Mouse (Mus musculus) limb, embryonic 14.5 days (tissue): ENCODE measurements around the gene Luzp1. TPM values are rescaled to one million over a fixed set of nuclear protein-coding genes. Genes with fewer than 3 reads are reported as not detected.
A peak's percentile ranks its signal among the peaks of the same experiment; 100 is the strongest.

ENCODE experiments used
- ATAC-seq: fragments of 200-750 bp; cut with Nextera tagmentation; 2 replicates; pipeline ENCODE4 v1.8.0; 2017; ENCODE audit warnings: low read depth, moderate number of reproducible peaks, moderate TSS enrichment; ENCODE audit not compliant: low FRiP score
- DNase-seq: peaks from one replicate; pipeline ENCODE4 v3.0.0-alpha.2; 2015; ENCODE audit warnings: low spot score
- H3K27ac ChIP-seq: fragments of 300-500 bp; sonication (generic); replicated peaks from 2 replicates; pipeline ENCODE4 v1.5.1; 2014; ENCODE audit warnings: low read depth, mild to moderate bottlenecking, low read length, moderate library complexity, mixed read lengths
- H3K27me3 ChIP-seq: fragments of 300-500 bp; sonication (generic); 2 replicates; pipeline ENCODE4 v1.6.1; 2014; ENCODE audit warnings: low read length, mixed read lengths; ENCODE audit not compliant: control insufficient read depth, insufficient read depth
- H3K36me3 ChIP-seq: fragments of 300-500 bp; sonication (generic); 2 replicates; pipeline ENCODE4 v1.6.1; 2014; ENCODE audit warnings: mild to moderate bottlenecking, low read length, moderate library complexity, mixed read lengths; ENCODE audit not compliant: control insufficient read depth, insufficient read depth
- H3K4me1 ChIP-seq: fragments of 300-500 bp; sonication (generic); 2 replicates; pipeline ENCODE4 v1.6.1; 2014; ENCODE audit warnings: antibody characterized with exemption, low read length, mixed read lengths; ENCODE audit not compliant: control insufficient read depth, insufficient read depth
- H3K4me2 ChIP-seq: fragments of 300-500 bp; sonication (generic); replicated peaks from 2 replicates; pipeline ENCODE4 v1.6.1; 2014; ENCODE audit warnings: low read depth, mild to moderate bottlenecking, low read length, moderate library complexity; ENCODE audit not compliant: severe bottlenecking
- H3K4me3 ChIP-seq: fragments of 300-500 bp; sonication (generic); replicated peaks from 2 replicates; pipeline ENCODE4 v1.5.1; 2014; ENCODE audit warnings: low read length
- H3K9ac ChIP-seq: fragments of 300-500 bp; sonication (generic); 2 replicates; pipeline ENCODE4 v1.6.1; 2014; ENCODE audit warnings: mild to moderate bottlenecking, low read depth, low read length, moderate library complexity; ENCODE audit not compliant: severe bottlenecking
- H3K9me3 ChIP-seq: fragments of 300-500 bp; sonication (generic); 2 replicates; pipeline ENCODE4 v1.6.1; 2016; ENCODE audit warnings: low read length; ENCODE audit not compliant: control insufficient read depth
- POLR2A ChIP-seq: fragments of 200-500 bp; IDR thresholded peaks from 2 replicates; pipeline ENCODE4 v1.8.0; 2012; ENCODE audit warnings: inconsistent platforms, mild to moderate bottlenecking, moderate library complexity, borderline replicate concordance; ENCODE audit not compliant: insufficient read depth, insufficient read length; ENCODE audit errors: extremely low read depth
- WGBS: fragments of 180-500 bp; shearing (Covaris S2); extraction: QIAGEN DNeasy Blood & Tissue Kit; methylation state at CpG from one replicate; pipeline ENCODE4 v1.1.7; 2014; 5-methylcytosine and 5-hydroxymethylcytosine counted together
- polyA plus RNA-seq, 2 experiments: library from polyadenylated mRNA; depleted of rRNA in 1 of 2; stranded (reverse) in 1 of 2; unstranded in 1 of 2; fragments of >200 nt; fragmentation: Nextera tagmentation in 1 of 2; extraction: Ambion mirVana in 1 of 2; gene quantifications; 2 replicates each; pipeline versions ENCODE4 v1.2.1 to v1.2.3; 2012 to 2014

The Luzp1 gene
- polyA plus RNA-seq, 2 experiments, result 21.8 to 112 TPM

DNA sequence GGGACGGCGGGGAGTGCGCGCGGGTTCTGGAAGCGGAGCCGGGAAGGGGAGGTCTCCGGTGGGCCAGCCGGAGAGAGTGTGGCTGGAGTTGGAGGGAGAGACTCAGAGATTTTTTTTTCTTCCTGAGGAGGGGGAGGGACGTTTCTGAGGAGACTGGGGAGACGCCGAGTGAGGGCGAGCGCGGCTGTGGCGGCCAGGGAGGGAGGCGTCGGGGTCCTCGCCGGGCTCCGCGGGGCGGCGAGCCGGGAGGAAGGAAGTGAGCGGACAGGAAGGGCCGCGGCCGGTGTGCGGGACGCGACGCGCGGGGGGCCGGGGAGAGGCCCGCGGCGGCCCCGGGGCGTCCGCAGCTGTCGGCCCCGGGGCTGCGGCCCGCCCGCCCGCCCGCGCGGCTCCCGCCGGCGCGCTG, 383 bp downstream of the Luzp1 start:
- Histone ChIP-seq H3K27ac (peak overlapping the region; percentile 93), H3K4me3 (peak overlapping the region; percentile 93), H3K4me2 (peak overlapping the region; percentile 63), H3K4me1 (peaks cover 23% of the 10 kb centered on the region), H3K9me3 (no peaks in the 10 kb centered on the region), H3K36me3 (no peaks in the 10 kb centered on the region), H3K9ac (peak overlapping the region; percentile 89), H3K27me3 (no peaks in the 10 kb centered on the region)
- no peak for TF ChIP-seq POLR2A
- peak; percentile 74 for DNase-seq
- WGBS, result 0% methylated on average over 15 of the region's 55 CpGs
- peak; percentile 92 for ATAC-seq

DNA sequence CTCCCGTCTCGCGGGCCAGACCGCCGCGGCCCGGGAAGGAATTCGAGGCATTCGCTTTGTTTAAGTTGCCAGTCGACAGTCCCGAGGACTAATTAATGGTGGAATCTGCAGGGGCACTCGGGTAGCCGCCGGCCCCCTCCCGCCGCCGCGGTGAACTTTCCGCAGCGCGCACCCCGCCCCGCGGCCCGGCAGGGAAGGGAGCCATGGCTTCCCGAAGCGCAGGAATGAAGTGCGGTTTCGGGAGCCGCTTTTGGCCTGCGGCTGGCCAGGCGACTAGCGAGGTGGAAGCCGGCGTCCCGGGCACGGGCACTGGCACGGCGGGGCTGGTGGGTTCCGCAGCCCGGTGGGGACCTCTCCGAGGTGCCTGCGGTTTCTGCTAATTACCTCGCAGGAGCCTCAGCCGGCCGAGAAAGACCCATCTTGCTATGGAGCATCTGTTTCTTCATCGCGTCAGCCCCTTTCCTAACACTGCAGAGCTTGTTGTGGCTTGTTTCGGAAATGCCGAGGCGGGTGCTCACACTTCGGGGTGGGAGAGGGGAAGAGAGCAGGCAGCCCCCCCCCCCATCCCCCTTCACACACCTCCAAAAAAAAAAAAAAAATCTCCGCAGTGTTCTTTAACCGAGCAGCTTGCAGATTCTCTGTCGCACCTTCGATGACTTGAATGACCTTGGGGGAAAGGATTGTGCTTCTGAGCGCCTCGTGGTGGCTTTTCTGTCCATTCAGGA, 948 bp downstream of the Luzp1 start:
- H3K9me3 ChIP-seq, result no peaks in the 10 kb centered on the region
- DNase-seq, result peak; percentile 41
- no peaks in the 10 kb centered on the region for H3K27me3 ChIP-seq
- under 1% methylated on average over 34 of the region's 58 CpGs for WGBS
- peak; percentile 42 for ATAC-seq
- peak overlapping the region; percentile 89 for H3K9ac ChIP-seq
- no peaks in the 10 kb centered on the region for H3K36me3 ChIP-seq
- H3K4me1 ChIP-seq, result peaks cover 23% of the 10 kb centered on the region
- TF ChIP-seq POLR2A, result no peak
- peak overlapping the region; percentile 63 for H3K4me2 ChIP-seq
- H3K27ac ChIP-seq, result peak overlapping the region; percentile 93
- peak overlapping the region; percentile 93 for H3K4me3 ChIP-seq

DNA sequence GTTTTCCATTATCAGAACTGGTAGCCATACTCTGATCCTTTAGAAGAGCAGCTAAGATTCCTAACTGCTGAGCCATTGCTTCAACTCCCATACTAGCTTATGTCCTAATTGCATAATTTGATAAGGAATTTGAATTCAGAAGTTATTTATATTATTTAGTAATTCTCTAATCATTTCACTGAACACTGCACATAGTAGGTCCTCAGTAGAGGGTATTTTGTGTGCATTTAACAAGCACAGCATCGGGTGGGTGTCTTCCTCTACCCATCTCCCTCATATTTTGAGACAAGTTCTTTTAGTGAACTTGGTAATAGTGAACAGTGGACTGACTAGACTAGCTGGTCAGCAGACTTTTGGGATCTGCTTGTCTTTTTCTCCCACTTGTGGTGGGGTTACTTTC, 7.1 kb downstream of the Luzp1 start:
- Histone ChIP-seq H3K27me3 (no peaks in the 10 kb centered on the region), H3K36me3 (no peaks in the 10 kb centered on the region), H3K9ac (no peak overlapping the region), H3K4me2 (no peak overlapping the region), H3K4me1 (peaks cover 3% of the 10 kb centered on the region; the same call in 1 of the 2 replicates), H3K4me3 (no peak overlapping the region), H3K9me3 (no peaks in the 10 kb centered on the region), H3K27ac (no peak overlapping the region)
- DNase-seq (no peak), ATAC-seq (no peak)
- 96% methylated on average over 1 of the region's 1 CpGs for WGBS
- no peak for TF ChIP-seq POLR2A

DNA sequence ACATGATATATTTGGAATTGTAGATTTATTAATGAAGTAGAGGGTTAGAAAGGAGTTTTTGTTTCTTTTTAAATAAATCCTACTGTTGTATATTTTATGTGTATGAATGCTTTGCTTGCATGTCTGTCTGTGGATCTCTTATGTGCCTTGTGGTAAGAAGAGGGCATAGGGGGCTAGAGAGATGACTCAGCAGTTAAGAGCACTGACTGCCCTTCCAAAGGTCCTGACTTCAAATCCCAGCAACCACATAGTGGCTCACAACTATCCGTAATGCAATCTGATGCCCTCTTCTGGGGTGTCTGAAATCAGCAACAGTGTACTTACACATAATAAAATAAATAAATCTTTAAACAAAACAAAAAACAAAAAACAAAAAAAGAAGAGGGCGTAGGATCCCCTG, 17.0 kb downstream of the Luzp1 start:
- no peak for ATAC-seq
- Histone ChIP-seq H3K27ac (no peak overlapping the region), H3K4me2 (no peak overlapping the region), H3K9me3 (no peaks in the 10 kb centered on the region), H3K9ac (no peak overlapping the region), H3K27me3 (no peaks in the 10 kb centered on the region), H3K4me3 (no peak overlapping the region), H3K4me1 (no peaks in the 10 kb centered on the region), H3K36me3 (no peaks in the 10 kb centered on the region)
- no peak for TF ChIP-seq POLR2A
- 81% methylated on average over 2 of the region's 2 CpGs for WGBS
- DNase-seq, result no peak

DNA sequence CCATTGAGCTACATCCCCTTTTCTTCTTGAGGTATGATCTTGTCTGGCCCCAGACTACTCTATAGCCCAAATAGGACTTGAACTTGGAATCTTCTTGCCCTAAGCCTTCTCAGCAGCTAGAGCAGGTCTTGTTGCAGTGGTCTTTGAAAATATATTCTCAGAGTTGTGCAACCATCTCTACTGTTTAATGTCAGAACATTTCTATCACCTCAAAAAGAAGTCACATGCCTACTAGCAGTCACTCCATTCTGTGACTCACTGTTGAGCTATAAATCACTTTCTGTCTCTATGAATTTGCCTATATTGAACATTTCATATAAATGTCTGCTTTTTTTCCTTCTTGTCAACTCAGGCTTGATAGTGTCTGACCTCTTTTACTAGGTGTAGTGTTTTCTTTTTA, 26.4 kb downstream of the Luzp1 start:
- no peak overlapping the region for H3K27ac ChIP-seq
- DNase-seq (no peak), ATAC-seq (no peak)
- H3K9me3 ChIP-seq, result no peaks in the 10 kb centered on the region
- H3K9ac ChIP-seq, result no peak overlapping the region
- no peaks in the 10 kb centered on the region for H3K4me1 ChIP-seq
- no peaks in the 10 kb centered on the region for H3K36me3 ChIP-seq
- H3K4me2 ChIP-seq, result no peak overlapping the region
- no peak for TF ChIP-seq POLR2A
- no peak overlapping the region for H3K4me3 ChIP-seq
- H3K27me3 ChIP-seq, result no peaks in the 10 kb centered on the region
